Mouse (Mus musculus) T-cell, adult 2 months (primary cell): Measurements from ENCODE around the gene Gm29554.
"Not testable (repeated sequence)": the region's sequence is repeated elsewhere in the genome, so short reads cannot be mapped to it uniquely, and the experiment has no call there.

ENCODE experiments used
- DNase-seq: peaks from one replicate; pipeline ENCODE4 v3.0.0; 2022; ENCODE audit warnings: low spot score

The Gm29554 gene

DNA sequence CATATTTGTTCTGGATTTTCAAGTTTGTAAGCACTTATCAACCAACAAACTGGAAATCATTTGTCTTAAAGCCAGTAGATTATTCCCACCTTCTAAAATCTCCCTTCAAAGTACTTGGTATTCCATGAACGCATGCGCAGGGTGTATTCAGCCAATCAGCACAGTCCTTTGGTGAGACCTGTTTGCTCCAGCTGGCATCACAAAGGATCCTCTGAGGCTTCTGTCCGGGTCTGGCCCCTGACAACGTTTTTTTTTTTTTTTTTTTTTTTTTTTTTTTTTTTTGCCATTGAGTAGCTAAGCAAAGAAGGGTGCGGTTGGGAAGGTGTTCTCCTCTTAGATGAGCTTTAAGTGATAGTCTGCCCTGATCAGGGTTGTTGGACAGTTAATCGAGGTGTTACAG is at the start of gene Gm29554:
Gene Gm29554 (plus strand): TSS at position 301 of the 400 bp plus-strand sequence.
- DNase-seq = not testable (repeated sequence)
